Mouse (Mus musculus) limb, embryonic 11.5 days (tissue): ENCODE measurements around the gene Hif3a. TPM values are rescaled to one million over a fixed set of nuclear protein-coding genes. Genes with fewer than 3 reads are reported as not detected.

ENCODE experiments used
- ATAC-seq: fragments of 200-750 bp; cut with Nextera tagmentation; 2 replicates; pipeline ENCODE4 v1.8.0; 2017; ENCODE audit warnings: low read depth; ENCODE audit not compliant: insufficient number of reproducible peaks, low FRiP score, low TSS enrichment
- DNase-seq: peaks from one replicate; pipeline ENCODE4 v3.0.0-alpha.2; 2015; ENCODE audit warnings: low spot score
- H3K27ac ChIP-seq: fragments of 300-500 bp; sonication (generic); replicated peaks from 2 replicates; pipeline ENCODE4 v1.5.1; 2014; ENCODE audit warnings: low read depth, mild to moderate bottlenecking, low read length
- H3K27me3 ChIP-seq: fragments of 300-500 bp; sonication (generic); 2 replicates; pipeline ENCODE4 v1.6.1; 2014; ENCODE audit warnings: mild to moderate bottlenecking, low read length, mixed read lengths; ENCODE audit not compliant: control insufficient read depth, insufficient read depth
- H3K36me3 ChIP-seq: fragments of 300-500 bp; sonication (generic); 2 replicates; pipeline ENCODE4 v1.6.1; 2014; ENCODE audit warnings: mild to moderate bottlenecking, low read length, moderate library complexity, mixed read lengths; ENCODE audit not compliant: control insufficient read depth, insufficient read depth
- H3K4me1 ChIP-seq: fragments of 300-500 bp; sonication (generic); 2 replicates; pipeline ENCODE4 v1.6.1; 2014; ENCODE audit warnings: low read length, mixed read lengths; ENCODE audit not compliant: control insufficient read depth, insufficient read depth
- H3K4me2 ChIP-seq: fragments of 300-500 bp; sonication (generic); 2 replicates; pipeline ENCODE4 v1.6.1; 2014; ENCODE audit warnings: low read depth, mild to moderate bottlenecking, moderate library complexity; ENCODE audit not compliant: severe bottlenecking
- H3K4me3 ChIP-seq: fragments of 300-500 bp; sonication (generic); 2 replicates; pipeline ENCODE4 v1.5.1; 2014; ENCODE audit warnings: low read depth, low read length
- H3K9ac ChIP-seq: fragments of 300-500 bp; sonication (generic); 2 replicates; pipeline ENCODE4 v1.6.1; 2014; ENCODE audit warnings: mild to moderate bottlenecking, low read length
- H3K9me3 ChIP-seq: fragments of 300-500 bp; sonication (generic); 2 replicates; pipeline ENCODE4 v1.6.1; 2016; ENCODE audit warnings: low read length; ENCODE audit not compliant: control insufficient read depth
- WGBS: fragments of 180-500 bp; shearing (Covaris S2); extraction: QIAGEN DNeasy Blood & Tissue Kit; methylation state at CpG from one replicate; pipeline ENCODE4 v1.1.7; 2014; 5-methylcytosine and 5-hydroxymethylcytosine counted together
- polyA plus RNA-seq: library from polyadenylated mRNA; unstranded; fragments of >200 nt; fragmentation: Nextera tagmentation; extraction: Ambion mirVana; gene quantifications from 2 replicates; pipeline ENCODE4 v1.2.1, GENCODE M21; 2014

Hif3a gene
- polyA plus RNA-seq, 1 experiment from 2014 or later, result 9.6 TPM

GRCm38 (mm10) chr7:17054325-17054989, 7.8 kb downstream of the Hif3a start:
- Histone ChIP-seq H3K9ac (no peak overlapping the region), H3K4me3 (no peak overlapping the region), H3K27me3 (no peaks in the 10 kb centered on the region), H3K27ac (no peak overlapping the region), H3K4me1 (peaks cover 28% of the 10 kb centered on the region), H3K9me3 (peaks cover 4% of the 10 kb centered on the region; the same call in 1 of the 2 replicates), H3K4me2 (no peak overlapping the region), H3K36me3 (no peaks in the 10 kb centered on the region)
- ATAC-seq (no peak), DNase-seq (no peak)
- 92% methylated on average over 15 of the region's 16 CpGs for WGBS

- Histone ChIP-seq H3K36me3 (no peaks in the 10 kb centered on the region), H3K9me3 (peaks cover 4% of the 10 kb centered on the region; the same call in 1 of the 2 replicates), H3K27me3 (no peaks in the 10 kb centered on the region), H3K4me1 (peaks cover 4% of the 10 kb centered on the region; the same call in 1 of the 2 replicates), H3K4me3 (no peak overlapping the region), H3K9ac (no peak overlapping the region), H3K4me2 (no peak overlapping the region), H3K27ac (no peak overlapping the region)
- WGBS, result 7% methylated on average over 15 of the region's 17 CpGs
- DNase-seq (peak; percentile 87), ATAC-seq (peak; percentile 57; the same call in 1 of the 2 replicates)
These were observed 11.2 kb downstream of the Hif3a start for GRCm38 (mm10) chr7:17050933-17051594.

DNA sequence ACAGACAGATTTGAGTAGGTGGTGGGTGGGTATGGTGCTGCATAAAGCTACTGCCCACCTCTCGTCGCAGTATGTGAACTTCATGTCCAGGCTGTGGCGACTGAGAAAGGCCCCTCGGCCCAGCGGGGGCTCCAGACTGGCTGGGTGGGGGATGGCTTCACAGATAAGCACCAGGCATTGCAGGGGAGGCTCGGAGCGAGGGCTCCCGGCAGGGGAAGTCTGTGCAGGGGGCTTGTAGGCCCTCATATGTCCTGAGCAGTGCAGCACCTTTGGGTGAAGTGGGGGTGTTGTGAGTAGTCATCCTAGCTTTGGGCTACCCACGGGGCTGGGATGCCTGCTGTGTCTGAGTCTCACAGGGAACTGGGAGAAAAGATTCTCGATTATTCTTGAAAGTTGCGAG, 11.7 kb downstream of the Hif3a start:
- peaks cover 4% of the 10 kb centered on the region; the same call in 1 of the 2 replicates for H3K9me3 ChIP-seq
- no peak overlapping the region for H3K4me3 ChIP-seq
- DNase-seq, result no peak
- no peak overlapping the region for H3K4me2 ChIP-seq
- WGBS, result 61% methylated on average over 11 of the region's 11 CpGs
- ATAC-seq, result no peak
- no peak overlapping the region for H3K9ac ChIP-seq
- no peaks in the 10 kb centered on the region for H3K36me3 ChIP-seq
- no peaks in the 10 kb centered on the region for H3K4me1 ChIP-seq
- H3K27ac ChIP-seq, result no peak overlapping the region
- H3K27me3 ChIP-seq, result no peaks in the 10 kb centered on the region

- WGBS, result 90% methylated on average over 10 of the region's 10 CpGs
- no peaks in the 10 kb centered on the region for H3K27me3 ChIP-seq
- no peak overlapping the region for H3K4me3 ChIP-seq
- peaks cover 5% of the 10 kb centered on the region for H3K36me3 ChIP-seq
- ATAC-seq, result no peak
- DNase-seq, result no peak
- no peaks in the 10 kb centered on the region for H3K4me1 ChIP-seq
- H3K9ac ChIP-seq, result no peak overlapping the region
- no peak overlapping the region for H3K4me2 ChIP-seq
- H3K9me3 ChIP-seq, result peaks cover 3% of the 10 kb centered on the region; the same call in 1 of the 2 replicates
- no peak overlapping the region for H3K27ac ChIP-seq
These were observed 13.6 kb downstream of the Hif3a start for GRCm38 (mm10) chr7:17048431-17049190.

GRCm38 (mm10) chr7:17047041-17047682, 15.1 kb downstream of the Hif3a start:
- 88% methylated on average over 5 of the region's 5 CpGs for WGBS
- DNase-seq (no peak), ATAC-seq (no peak)
- Histone ChIP-seq H3K4me2 (no peak overlapping the region), H3K27ac (no peak overlapping the region), H3K9me3 (no peaks in the 10 kb centered on the region), H3K36me3 (peaks cover 6% of the 10 kb centered on the region), H3K4me1 (no peaks in the 10 kb centered on the region), H3K4me3 (no peak overlapping the region), H3K27me3 (no peaks in the 10 kb centered on the region), H3K9ac (no peak overlapping the region)

DNA sequence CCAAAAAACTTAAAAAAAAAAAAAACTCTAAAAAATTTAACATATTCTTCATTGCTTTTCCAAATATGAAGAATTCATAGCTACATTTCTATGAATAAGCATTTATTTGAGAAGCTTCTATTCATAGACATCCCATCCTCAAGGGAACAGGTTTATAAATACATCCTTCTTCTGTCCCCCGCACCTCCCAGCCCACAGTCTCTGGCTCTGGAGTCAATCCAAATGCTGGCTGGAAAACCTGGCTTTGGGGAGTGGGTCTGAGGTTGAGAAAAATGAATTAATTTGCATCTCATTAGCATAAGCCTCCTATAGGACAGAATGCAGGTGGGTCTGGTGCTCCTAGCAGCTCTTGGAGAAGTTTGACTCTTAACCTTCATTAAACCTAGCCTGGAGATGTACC, 16.5 kb downstream of the Hif3a start:
- ATAC-seq, result no peak
- DNase-seq, result no peak
- Histone ChIP-seq H3K4me3 (no peak overlapping the region), H3K36me3 (peaks cover 8% of the 10 kb centered on the region), H3K27me3 (no peaks in the 10 kb centered on the region), H3K27ac (no peak overlapping the region), H3K4me2 (no peak overlapping the region), H3K4me1 (no peaks in the 10 kb centered on the region), H3K9me3 (no peaks in the 10 kb centered on the region), H3K9ac (no peak overlapping the region)
- 100% methylated on average over 1 of the region's 1 CpGs for WGBS

GRCm38 (mm10) chr7:17039373-17039772, 22.9 kb downstream of the Hif3a start:
- peaks cover 27% of the 10 kb centered on the region for H3K36me3 ChIP-seq
- no peak for ATAC-seq
- WGBS, result 92% methylated on average over 7 of the region's 7 CpGs

DNA sequence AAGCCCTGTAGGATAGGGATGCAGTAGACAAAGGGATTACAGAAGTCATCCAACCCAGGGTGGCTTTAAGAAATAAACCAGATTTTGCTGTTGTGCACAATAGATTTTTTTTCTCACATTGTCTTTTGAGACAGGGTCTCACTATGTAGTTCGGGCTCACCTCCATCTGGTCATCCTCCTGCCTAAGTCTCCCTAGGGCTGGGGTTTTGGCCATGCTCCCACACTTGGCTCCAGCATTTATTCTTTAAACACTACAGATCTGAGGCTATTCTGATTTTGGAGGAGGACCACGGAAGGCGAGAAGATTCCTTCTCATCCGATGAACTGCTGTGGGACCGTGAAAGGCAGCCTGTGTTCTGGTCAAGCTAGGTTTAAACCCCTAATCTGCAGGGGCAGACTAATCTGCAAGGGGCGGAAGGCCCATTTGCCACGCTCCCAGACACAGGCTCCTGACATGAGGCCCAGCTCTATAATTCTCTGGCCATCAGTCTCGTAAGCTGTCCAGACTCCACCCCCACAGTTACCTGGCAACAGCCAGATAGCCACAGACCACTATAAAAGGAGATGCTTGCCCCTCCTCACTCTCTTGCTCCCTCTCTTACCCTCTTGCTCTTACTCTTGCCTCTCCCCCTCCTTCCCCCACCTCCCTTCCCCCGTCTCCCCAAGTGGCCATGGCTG, 24.1 kb downstream of the Hif3a start:
- Histone ChIP-seq H3K4me2 (no peak overlapping the region), H3K4me1 (no peaks in the 10 kb centered on the region), H3K27me3 (no peaks in the 10 kb centered on the region), H3K27ac (no peak overlapping the region), H3K4me3 (no peak overlapping the region), H3K36me3 (peaks cover 21% of the 10 kb centered on the region), H3K9ac (no peak overlapping the region), H3K9me3 (no peaks in the 10 kb centered on the region)
- WGBS, result 52% methylated on average over 9 of the region's 9 CpGs
- ATAC-seq (no peak), DNase-seq (no peak)

More at GRCm38 (mm10) chr7:17039373-17039772, 22.9 kb downstream of the Hif3a start:
- Histone ChIP-seq H3K4me2 (no peak overlapping the region), H3K9me3 (no peaks in the 10 kb centered on the region), H3K9ac (no peak overlapping the region), H3K27ac (no peak overlapping the region), H3K27me3 (no peaks in the 10 kb centered on the region), H3K4me3 (no peak overlapping the region), H3K4me1 (no peaks in the 10 kb centered on the region)
- DNase-seq, result no peak
